Mouse (Mus musculus) adrenal gland, adult 8-10 months (tissue): ENCODE measurements around the gene Gga1. TPM values are rescaled to one million over a fixed set of nuclear protein-coding genes. Genes with fewer than 3 reads are reported as not detected.
"Not testable (repeated sequence)": the region's sequence is repeated elsewhere in the genome, so short reads cannot be mapped to it uniquely, and the experiment has no call there.

ENCODE experiments used
- DNase-seq: peaks from one replicate; pipeline ENCODE4 v3.0.0; 2022
- total RNA-seq, 4 experiments: library from RNA; stranded (reverse); gene quantifications; 2 replicates each; pipeline ENCODE4 v1.2.4; 2022

Gga1 gene
- total RNA-seq, 4 experiments from 2014 or later: 57.9 to 79.2 (median 66.5) TPM

GRCm38 (mm10) chr15:78876258-78876696 lies 713 bp upstream of the Gga1 start:
- peak; percentile 79 for DNase-seq

GRCm38 (mm10) chr15:78877810-78878390 lies 910 bp downstream of the Gga1 start:
- DNase-seq: peak; percentile 41

- DNase-seq: not testable (repeated sequence)
These were observed 2.0 kb downstream of the Gga1 start for GRCm38 (mm10) chr15:78878792-78879516.

GRCm38 (mm10) chr15:78880432-78880831 lies 3.4 kb downstream of the Gga1 start:
- no peak for DNase-seq

GRCm38 (mm10) chr15:78881828-78882227 lies 4.8 kb downstream of the Gga1 start:
- DNase-seq: no peak

- no peak for DNase-seq
These were observed 12.4 kb downstream of the Gga1 start for GRCm38 (mm10) chr15:78889401-78889853.

- DNase-seq: no peak
These were observed 15.4 kb downstream of the Gga1 start for GRCm38 (mm10) chr15:78892440-78892839.

GRCm38 (mm10) chr15:78894726-78895125 lies 17.7 kb downstream of the Gga1 start:
- no peak for DNase-seq

- DNase-seq: no peak
These were observed 18.8 kb downstream of the Gga1 start for GRCm38 (mm10) chr15:78895741-78896140.

- no peak for DNase-seq
These were observed 19.2 kb downstream of the Gga1 start for GRCm38 (mm10) chr15:78896149-78896548.

GRCm38 (mm10) chr15:78897488-78897887 lies 20.5 kb downstream of the Gga1 start:
- no peak for DNase-seq

- DNase-seq: no peak
These were observed 21.6 kb downstream of the Gga1 start for GRCm38 (mm10) chr15:78898507-78899001.

GRCm38 (mm10) chr15:78899409-78899739 lies 22.4 kb downstream of the Gga1 start, which contains the start of gene Gm49510:
Gene Gm49510, plus strand, starts transcription at chr15:78899667.
- no peak for DNase-seq

- no peak for DNase-seq
These were observed 23.0 kb downstream of the Gga1 start, which contains the start of gene Sh3bp1 for GRCm38 (mm10) chr15:78899740-78900584. Gene Sh3bp1, plus strand, starts transcription at chr15:78899768.

- DNase-seq: no peak
These were observed 23.8 kb downstream of the Gga1 start for GRCm38 (mm10) chr15:78900585-78901421.

- DNase-seq: no peak
These were observed 24.4 kb downstream of the Gga1 start for GRCm38 (mm10) chr15:78901422-78901789.

- DNase-seq: peak; percentile 58
These were observed 26.3 kb downstream of the Gga1 start for GRCm38 (mm10) chr15:78903243-78903642.

GRCm38 (mm10) chr15:78908399-78908798 lies 31.4 kb downstream of the Gga1 start:
- DNase-seq: no peak

- DNase-seq: no peak
These were observed 32.0 kb downstream of the Gga1 start for GRCm38 (mm10) chr15:78908982-78909381.

GRCm38 (mm10) chr15:78912040-78912439 lies 35.0 kb downstream of the Gga1 start:
- DNase-seq: no peak

GRCm38 (mm10) chr15:78913632-78914090 lies 36.7 kb downstream of the Gga1 start, which contains the start of gene Pdxp:
Gene Pdxp, plus strand, starts transcription at chr15:78913919.
- peak; percentile 91 for DNase-seq
